Mouse (Mus musculus): ENCODE data around the gene Peli2.

DNA sequence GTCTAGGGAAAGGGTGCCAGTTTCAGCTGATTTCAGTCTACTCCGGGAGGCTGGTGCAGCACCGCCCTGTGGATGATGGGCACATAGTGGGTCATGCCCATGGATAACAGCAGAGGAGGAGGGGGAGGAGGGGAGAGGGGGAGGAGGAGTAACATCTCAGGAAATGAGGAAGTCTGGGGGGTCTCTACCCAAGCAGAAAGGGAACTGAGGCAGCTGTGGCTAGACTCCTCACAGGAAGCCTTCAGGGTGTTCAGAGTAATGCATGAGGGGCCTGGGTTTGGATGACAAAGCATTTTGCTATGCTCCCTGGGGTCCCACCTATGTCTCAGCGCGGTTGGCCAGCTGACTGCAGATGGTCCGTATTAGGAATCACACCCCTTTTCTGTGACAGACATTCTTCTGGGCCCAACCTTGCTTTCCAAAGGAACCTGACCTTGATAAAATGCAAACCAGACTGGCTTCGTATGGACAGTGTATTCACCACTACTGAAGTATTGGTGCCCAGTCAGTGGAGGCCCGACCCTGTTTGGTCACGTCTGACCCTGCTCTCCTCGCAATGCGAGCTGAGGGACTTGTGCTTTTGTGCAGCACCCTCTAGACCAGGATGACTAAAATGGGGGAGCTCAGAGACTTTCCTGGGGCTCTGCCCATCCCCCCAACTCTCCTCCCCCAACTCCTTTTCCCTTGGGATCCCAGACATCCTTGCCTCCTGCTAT, 182.0 kb downstream of the Peli2 start:
- TF ChIP-seq POLR2A (IDR thresholded peaks at IDR 0.05; ENCODE audit: borderline replicate concordance, control insufficient read depth, low read depth, low read length) (no peak), CTCF (IDR thresholded peaks at IDR 0.05; ENCODE audit: control insufficient read depth, insufficient read depth, low read length) (no peak)

Measured in bone marrow, adult 2 months (tissue).